Mouse (Mus musculus) thymus, adult 2 months (tissue): ENCODE results near the gene Kcnt2.

Experiments used
- CTCF ChIP-seq: fragments of 200-500 bp; IDR thresholded peaks from 2 replicates; pipeline ENCODE4 v1.5.1; 2012; ENCODE audit warnings: mild to moderate bottlenecking, control low read depth, low read length, moderate library complexity, borderline replicate concordance; ENCODE audit not compliant: control insufficient read depth, poor library complexity, insufficient read depth; ENCODE audit errors: extremely low read depth
- POLR2A ChIP-seq: fragments of 200-500 bp; IDR thresholded peaks from 2 replicates; pipeline ENCODE4 v1.6.1; 2012; ENCODE audit warnings: mild to moderate bottlenecking, low read length, control low read depth, moderate library complexity; ENCODE audit not compliant: control insufficient read depth, poor library complexity, insufficient read depth; ENCODE audit errors: extremely low read depth

GRCm38 (mm10) chr1:140293140-140293539 is 47.2 kb downstream of the Kcnt2 start:
- TF ChIP-seq POLR2A (no peak), CTCF (no peak)
